In the genomic region with DNA sequence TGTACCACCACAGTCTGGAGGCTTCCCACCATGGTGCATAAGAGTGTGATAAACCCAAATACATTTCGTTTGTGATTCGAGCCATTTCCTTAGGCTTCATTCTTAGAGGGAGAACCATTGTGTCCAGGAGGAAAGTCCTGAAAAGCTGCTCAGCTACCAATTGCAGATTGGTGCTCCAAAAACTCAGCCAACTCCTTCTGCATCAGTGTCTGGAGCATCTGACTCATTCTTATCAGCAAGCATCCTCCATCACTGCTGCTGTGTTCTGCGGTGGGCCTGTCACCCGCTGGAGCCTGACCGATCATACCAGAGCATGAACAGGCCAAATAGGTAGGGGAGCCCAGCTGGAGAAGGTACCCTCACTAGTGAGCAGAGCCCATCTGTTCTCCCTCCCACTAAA, we compare ENCODE assay signal across 26 mouse cellular contexts. TPM values are rescaled to one million over a fixed set of nuclear protein-coding genes. Genes with fewer than 3 reads are reported as not detected.
DNase-seq lines count a peak whose midpoint lies in the region; ATAC-seq and TF ChIP-seq lines count a peak whose summit lies in the region.
"Had no signal": no experiment of that assay in that cellular context is flagged by ENCODE, and none has a peak within 500 bp of the region (broad histone marks: within the 10 kb centered on the region; RNA-seq: fewer than 3 reads in every experiment).

No protein-coding gene starts in this region.

- H3K4me3 ChIP-seq in myocyte: no peak overlapping the region
- no peak overlapping the region for H3K4me3 ChIP-seq in forebrain, embryonic 12.5 days (replicated peaks)
- H3K4me3 ChIP-seq: embryonic facial prominence, embryonic 13.5 days; embryonic facial prominence, embryonic 15.5 days; erythroblast, embryonic 14.5 days; forebrain, embryonic 10.5 days; forebrain, embryonic 13.5 days; forebrain, embryonic 15.5 days had no signal

- no peaks in the 10 kb centered on the region for H3K36me3 ChIP-seq in myocyte (ENCODE audit: control insufficient read depth, insufficient read depth)
- no peaks in the 10 kb centered on the region for H3K36me3 ChIP-seq in forebrain, embryonic 12.5 days (replicated peaks)
- H3K36me3 ChIP-seq: embryonic facial prominence, embryonic 13.5 days; embryonic facial prominence, embryonic 15.5 days; forebrain, embryonic 10.5 days; forebrain, embryonic 15.5 days; G1E had no signal

- no peak overlapping the region for H3ac ChIP-seq in myocyte (ENCODE audit: control insufficient read depth, insufficient read length)

- 92% methylated on average over 5 of the region's 5 CpGs for WGBS in forebrain, embryonic 12.5 days

- TF ChIP-seq POLR2A in myocyte (IDR thresholded peaks at IDR 0.05; ENCODE audit: insufficient read length, low read depth): no peak

- no peaks in the 10 kb centered on the region for H3K27me3 ChIP-seq in myocyte (ENCODE audit: control insufficient read depth, insufficient read depth, insufficient read length)
- no peaks in the 10 kb centered on the region for H3K27me3 ChIP-seq in forebrain, embryonic 12.5 days
- H3K27me3 ChIP-seq: embryonic facial prominence, embryonic 13.5 days; embryonic facial prominence, embryonic 15.5 days; forebrain, embryonic 13.5 days; forebrain, embryonic 15.5 days had no signal

- ATAC-seq in forebrain, embryonic 12.5 days (ENCODE audit: low FRiP score): no peak
- ATAC-seq: CD4-positive, CD25-positive, alpha-beta regulatory T cell, adult 4 months; forebrain, embryonic 13.5 days; forebrain, embryonic 15.5 days; forebrain, postnatal 0 days had no signal

- no peaks in the 10 kb centered on the region for H3K9me3 ChIP-seq in forebrain, embryonic 12.5 days
- H3K9me3 ChIP-seq: embryonic facial prominence, embryonic 13.5 days; embryonic facial prominence, embryonic 15.5 days; forebrain, embryonic 10.5 days; forebrain, embryonic 13.5 days; forebrain, embryonic 15.5 days; G1E had no signal

- H3K4me1 ChIP-seq in forebrain, embryonic 12.5 days: peaks cover 16% of the 10 kb centered on the region
- H3K4me1 ChIP-seq: embryonic facial prominence, embryonic 15.5 days had no signal

- no peak overlapping the region for H3K27ac ChIP-seq in forebrain, embryonic 12.5 days
- H3K27ac ChIP-seq: embryonic facial prominence, embryonic 13.5 days; embryonic facial prominence, embryonic 15.5 days; forebrain, embryonic 10.5 days; forebrain, embryonic 13.5 days; forebrain, embryonic 15.5 days had no signal

- peak overlapping the region; percentile 49 for H3K4me2 ChIP-seq in myocyte (ENCODE audit: low read depth)
- no peak overlapping the region for H3K4me2 ChIP-seq in forebrain, embryonic 12.5 days
- H3K4me2 ChIP-seq: embryonic facial prominence, embryonic 13.5 days; embryonic facial prominence, embryonic 15.5 days; forebrain, embryonic 13.5 days; forebrain, embryonic 15.5 days had no signal

- DNase-seq in 3T3-L1 (ENCODE audit: low read depth, low spot score): peak; percentile 83
- DNase-seq in 416B (ENCODE audit: low read depth): peak; percentile 12
- DNase-seq in NIH3T3 (ENCODE audit: low read depth): peak; percentile 78
- DNase-seq in spleen, postnatal 36 days (ENCODE audit: low spot score in 2 of 2): no peak
- DNase-seq in adrenal gland, postnatal 10 days: no peak
- DNase-seq: adrenal gland, adult 2 months; adrenal gland, postnatal 14 days; adrenal gland, postnatal 36 days; cerebellum, adult 11 months; cerebellum, adult 18-20 months; cerebellum, adult 8-10 months; cerebellum, adult 9-11 months; cerebellum, postnatal 14 days; cerebellum, postnatal 36 days; embryo, embryonic 11 days; forebrain, postnatal 0 days had no signal

- no peak overlapping the region for H3K9ac ChIP-seq in forebrain, embryonic 12.5 days
- H3K9ac ChIP-seq: embryonic facial prominence, embryonic 13.5 days; embryonic facial prominence, embryonic 15.5 days; forebrain, embryonic 13.5 days; forebrain, embryonic 15.5 days; forebrain, postnatal 0 days had no signal

- H3K79me2 ChIP-seq in myocyte (ENCODE audit: control insufficient read depth, insufficient read depth): peaks cover 52% of the 10 kb centered on the region

TF ChIP-seq in myocyte, 11 proteins besides CTCF, POLR2A, EP300 and RAD21:
- TF ChIP-seq TCF3 (IDR thresholded peaks at IDR 0.05; ENCODE audit: insufficient read length, low read depth) (no peak), TCF12 (IDR thresholded peaks at IDR 0.05; ENCODE audit: insufficient read depth, poor library complexity, severe bottlenecking) (no peak), MAX (IDR thresholded peaks at IDR 0.05; ENCODE audit: low read depth) (no peak), MYOD1 (IDR thresholded peaks at IDR 0.05; ENCODE audit: control insufficient read depth in 1 of 3, insufficient read length in 2 of 3, low read depth in 2 of 3) (no peak), REST (IDR thresholded peaks at IDR 0.05; ENCODE audit: insufficient read depth, insufficient read length) (no peak), MYOG (IDR thresholded peaks at IDR 0.05; ENCODE audit: control insufficient read depth in 1 of 3, insufficient read depth in 1 of 3, insufficient read length in 2 of 3, low read depth in 2 of 3) (no peak), USF1 (IDR thresholded peaks at IDR 0.05; ENCODE audit: low read depth) (no peak), CEBPB (IDR thresholded peaks at IDR 0.05; ENCODE audit: insufficient read depth, poor library complexity, severe bottlenecking) (no peak), SRF (IDR thresholded peaks at IDR 0.05; ENCODE audit: control insufficient read depth, insufficient read length, low read depth) (no peak), POLR2AphosphoS2 (IDR thresholded peaks at IDR 0.05; ENCODE audit: insufficient read length, low read depth) (no peak), E2F4 (IDR thresholded peaks at IDR 0.05; ENCODE audit: insufficient read depth) (no peak)

RNA-seq across cellular contexts. Expression of a gene that starts 16.0 kb away (rescaled TPM):
- 33.7 TPM for polyA plus RNA-seq in myocyte (2012; fragmentation: generic; extraction: Trizol)
- total RNA-seq in adrenal gland, postnatal 10 days (2021): 10 to 100 TPM; 20.8 to 35.2 TPM
- polyA plus RNA-seq in forebrain, embryonic 12.5 days (2016; fragmentation: Nextera tagmentation; extraction: Ambion mirVana): 32.4 and 37.9 TPM in 2 replicates
- polyA plus RNA-seq: G1E had no signal

Comparison
In these comparisons a context has a peak if more than half of its experiments do, and no peak if none do; other contexts are left out.
1. DNase-seq: peak in 3T3-L1 (single experiment), 416B (single experiment) and NIH3T3 (single experiment); none in spleen, postnatal 36 days (0 of 2) and adrenal gland, postnatal 10 days (single experiment).